Mouse (Mus musculus): Measurements from ENCODE around the gene Rbpj. TPM values are rescaled to one million over a fixed set of nuclear protein-coding genes. Genes with fewer than 3 reads are reported as not detected.

Rbpj gene
- total and polyA plus RNA-seq, 3 experiments = 40.5 to 62.8 (median 61.3) TPM

GRCm38 (mm10) chr5:53468366-53468765, 2.4 kb downstream of the Rbpj start:
- Histone ChIP-seq H3K4me3 (replicated peaks in 1 of 3; ENCODE audit: low read depth in 2 of 3, low read length in 2 of 3, poor library complexity in 1 of 3) (no peak overlapping the region), H3K27ac (ENCODE audit: insufficient read depth, low read depth) (no peak overlapping the region)
- dilution Hi-C loops (cut with MboI; ENCODE audit: extremely low pct_ligation_motif_present, extremely low pct_unique_long_range_greater_than_20kb, low sequenced_read_pairs) = no loop called here

DNA sequence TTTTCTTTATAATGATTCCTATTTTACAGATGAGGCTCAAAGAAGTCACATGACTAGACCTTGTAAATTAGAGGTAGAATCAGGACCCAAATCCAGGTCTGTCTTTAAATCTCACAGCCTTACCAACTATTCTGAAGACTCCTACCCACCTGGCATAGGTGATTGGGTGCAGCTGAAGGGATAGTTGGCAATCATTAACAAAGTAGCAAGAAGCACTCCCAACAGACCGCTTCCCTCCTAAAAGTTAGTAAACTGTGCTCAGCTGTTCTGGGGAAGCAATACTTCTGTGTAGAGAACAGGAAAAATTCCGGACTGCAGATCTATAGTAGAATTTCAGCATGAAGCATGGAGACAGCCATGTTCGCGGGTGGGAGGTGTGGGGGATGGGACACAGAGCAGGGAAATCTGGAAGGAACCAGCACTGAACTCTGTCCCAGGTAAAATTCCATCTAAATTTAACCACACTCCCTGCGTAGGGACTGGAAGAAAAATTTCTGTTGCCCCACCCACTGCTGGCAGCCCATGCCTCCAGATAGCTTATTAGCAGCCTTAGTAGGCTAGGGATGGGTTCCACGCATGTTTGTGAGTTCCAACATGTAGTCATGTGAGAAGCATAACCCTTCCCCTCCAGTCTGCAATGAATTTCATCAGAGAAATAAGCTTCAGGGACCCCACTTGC, 3.3 kb downstream of the Rbpj start:
- Histone ChIP-seq H3K4me2 (ENCODE audit: insufficient read depth, low read depth, poor library complexity, severe bottlenecking) (no peak overlapping the region), H3K27me3 (replicated peaks) (no peaks in the 10 kb centered on the region), H3K36me3 (replicated peaks in 1 of 2; ENCODE audit: control insufficient read depth in 1 of 2, insufficient read depth in 1 of 2, low read length in 1 of 2) (no peaks in the 10 kb centered on the region), H3K79me2 (replicated peaks; ENCODE audit: control insufficient read depth, extremely low read depth, insufficient read depth, poor library complexity, severe bottlenecking) (no peaks in the 10 kb centered on the region), H3K4me3 (replicated peaks in 1 of 3; ENCODE audit: low read depth in 2 of 3, low read length in 2 of 3, poor library complexity in 1 of 3) (no peak overlapping the region), H3K4me1 (ENCODE audit: control insufficient read depth in 1 of 2, insufficient read depth in 2 of 2) (peaks cover 8 to 33% of the 10 kb centered on the region in 2 experiments), H3K27ac (ENCODE audit: insufficient read depth, low read depth) (no peak overlapping the region), H3K9ac (ENCODE audit: insufficient read depth, low read depth) (no peak overlapping the region), H3K9me3 (replicated peaks; ENCODE audit: low read length) (no peaks in the 10 kb centered on the region)
- no peak for DNase-seq (ENCODE audit: extremely low read depth)
- dilution Hi-C loops (cut with MboI; ENCODE audit: extremely low pct_ligation_motif_present, extremely low pct_unique_long_range_greater_than_20kb, low sequenced_read_pairs) = no loop called here
- in situ Hi-C loops (cut with MboI; ENCODE audit: low pct_ligation_motif_present, low pct_unique_long_range_greater_than_20kb, low sequenced_read_pairs) = no loop called here
- TF ChIP-seq MXI1 (IDR thresholded peaks at IDR 0.05; ENCODE audit: low read depth, low read length) (no peak), USF1 (IDR thresholded peaks at IDR 0.05; ENCODE audit: low read depth, low read length) (no peak), POLR2AphosphoS2 (IDR thresholded peaks at IDR 0.05; ENCODE audit: low read depth, low read length) (no peak), ELF1 (IDR thresholded peaks at IDR 0.05; ENCODE audit: low read depth, low read length) (no peak), NRF1 (IDR thresholded peaks at IDR 0.05; ENCODE audit: low read depth, low read length) (no peak), UBTF (IDR thresholded peaks at IDR 0.05; ENCODE audit: low read depth, low read length) (no peak), JUN (IDR thresholded peaks at IDR 0.05; ENCODE audit: insufficient read depth, low read depth, low read length) (no peak), GABPA (IDR thresholded peaks at IDR 0.05; ENCODE audit: insufficient replicate concordance, low read depth, low read length) (no peak), ETS1 (conservative IDR thresholded peaks at IDR 0.05; ENCODE audit: low read depth, low read length) (no peak), EP300 (IDR thresholded peaks at IDR 0.05; ENCODE audit: low read length) (no peak), ZMIZ1 (IDR thresholded peaks at IDR 0.05; ENCODE audit: low read depth, low read length) (no peak), IRF4 (IDR thresholded peaks at IDR 0.05; ENCODE audit: low read depth, low read length) (no peak), HCFC1 (IDR thresholded peaks at IDR 0.05; ENCODE audit: low read depth, low read length) (no peak), NELFE (IDR thresholded peaks at IDR 0.05; ENCODE audit: low read depth, low read length) (no peak), ZNF384 (IDR thresholded peaks at IDR 0.05; ENCODE audit: low read depth, low read length) (no peak), MAFK (IDR thresholded peaks at IDR 0.05; ENCODE audit: insufficient replicate concordance, low read length) (no peak), MAX (IDR thresholded peaks at IDR 0.05; ENCODE audit: low read length) (no peak), SMC3 (IDR thresholded peaks at IDR 0.05; ENCODE audit: low read depth, low read length) (no peak), PAX5 (IDR thresholded peaks at IDR 0.05; ENCODE audit: low read length) (no peak), TBP (conservative IDR thresholded peaks at IDR 0.05; ENCODE audit: low read depth, low read length) (no peak)

More at GRCm38 (mm10) chr5:53468366-53468765, 2.4 kb downstream of the Rbpj start:
- no peaks in the 10 kb centered on the region for H3K27me3 ChIP-seq (replicated peaks)
- H3K9me3 ChIP-seq (replicated peaks; ENCODE audit: low read length) = no peaks in the 10 kb centered on the region
- TF ChIP-seq UBTF (IDR thresholded peaks at IDR 0.05; ENCODE audit: low read depth, low read length) (no peak), ZKSCAN1 (IDR thresholded peaks at IDR 0.05; ENCODE audit: borderline replicate concordance, low read depth, low read length) (no peak), POLR2AphosphoS2 (IDR thresholded peaks at IDR 0.05; ENCODE audit: low read depth, low read length) (no peak), MYC (IDR thresholded peaks at IDR 0.05; ENCODE audit: low read depth, low read length) (no peak), MAX (IDR thresholded peaks at IDR 0.05; ENCODE audit: low read length) (no peak), KAT2A (IDR thresholded peaks at IDR 0.05; ENCODE audit: insufficient replicate concordance, low read length) (no peak)
- H3K4me1 ChIP-seq (ENCODE audit: control insufficient read depth in 1 of 2, insufficient read depth in 2 of 2) = peaks cover 8 to 33% of the 10 kb centered on the region in 2 experiments
- no peaks in the 10 kb centered on the region for H3K79me2 ChIP-seq (replicated peaks; ENCODE audit: control insufficient read depth, extremely low read depth, insufficient read depth, poor library complexity, severe bottlenecking)
- no peak overlapping the region for H3K4me2 ChIP-seq (ENCODE audit: insufficient read depth, low read depth, poor library complexity, severe bottlenecking)
- in situ Hi-C loops (cut with MboI; ENCODE audit: low pct_ligation_motif_present, low pct_unique_long_range_greater_than_20kb, low sequenced_read_pairs) = no loop called here
- no peaks in the 10 kb centered on the region for H3K36me3 ChIP-seq (replicated peaks in 1 of 2; ENCODE audit: control insufficient read depth in 1 of 2, insufficient read depth in 1 of 2, low read length in 1 of 2)
- H3K9ac ChIP-seq (ENCODE audit: insufficient read depth, low read depth) = no peak overlapping the region
- DNase-seq (ENCODE audit: extremely low read depth) = no peak
